Mouse (Mus musculus) kidney, postnatal 14 days (tissue): ENCODE measurements around the gene Taok1.
A peak's percentile ranks its signal among the peaks of the same experiment; 100 is the strongest.
"Not testable (repeated sequence)": the region's sequence is repeated elsewhere in the genome, so short reads cannot be mapped to it uniquely, and the experiment has no call there.

Experiments used
- DNase-seq: peaks from one replicate; pipeline ENCODE4 v3.0.0; 2022; ENCODE audit warnings: mixed read lengths

Gene Taok1

GRCm38 (mm10) chr11:77545261-77545660 lies 62.4 kb downstream of the Taok1 start:
- no peak for DNase-seq

- DNase-seq: no peak
These were observed 75.3 kb downstream of the Taok1 start for GRCm38 (mm10) chr11:77532202-77532846.

DNA sequence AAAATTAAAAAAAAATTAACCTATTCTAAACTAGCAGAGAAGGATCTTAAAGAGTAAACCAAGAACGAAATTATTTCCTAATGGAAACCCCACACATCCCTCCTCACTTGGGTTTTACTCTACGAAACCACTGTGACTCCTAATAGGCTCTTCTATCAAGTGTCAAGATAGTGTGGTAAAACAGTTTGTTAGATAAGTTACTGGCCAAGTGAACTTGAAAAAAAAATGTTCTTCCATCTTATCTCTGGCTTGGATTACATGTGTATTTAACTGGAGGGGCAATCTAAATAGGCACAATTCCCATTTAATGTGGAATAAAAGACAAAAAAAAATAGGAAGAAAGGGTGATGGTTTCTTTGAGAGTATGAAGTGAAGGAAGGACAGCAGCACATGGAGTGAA lies 76.8 kb downstream of the Taok1 start:
- no peak for DNase-seq

DNA sequence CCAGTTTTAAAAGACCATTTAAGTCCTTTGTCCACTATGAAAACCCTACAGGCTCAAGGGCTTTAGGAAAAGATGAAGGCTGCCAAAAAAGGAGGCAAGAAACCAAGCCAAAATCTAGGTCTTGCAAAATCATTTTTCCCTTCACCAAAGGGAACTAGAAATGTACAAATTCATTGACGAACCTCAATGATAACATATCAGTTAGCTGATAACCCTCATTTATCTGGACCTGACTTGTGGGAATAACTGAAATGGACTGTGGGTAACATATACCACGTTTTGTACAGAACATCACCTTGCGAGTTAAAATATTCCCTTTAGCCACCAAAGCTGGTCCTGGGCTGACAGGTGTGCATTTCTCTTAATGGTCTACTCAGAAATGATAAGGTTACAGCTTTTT lies 78.0 kb downstream of the Taok1 start:
- DNase-seq: no peak

GRCm38 (mm10) chr11:77528420-77528819 lies 79.2 kb downstream of the Taok1 start:
- DNase-seq: not testable (repeated sequence)

DNA sequence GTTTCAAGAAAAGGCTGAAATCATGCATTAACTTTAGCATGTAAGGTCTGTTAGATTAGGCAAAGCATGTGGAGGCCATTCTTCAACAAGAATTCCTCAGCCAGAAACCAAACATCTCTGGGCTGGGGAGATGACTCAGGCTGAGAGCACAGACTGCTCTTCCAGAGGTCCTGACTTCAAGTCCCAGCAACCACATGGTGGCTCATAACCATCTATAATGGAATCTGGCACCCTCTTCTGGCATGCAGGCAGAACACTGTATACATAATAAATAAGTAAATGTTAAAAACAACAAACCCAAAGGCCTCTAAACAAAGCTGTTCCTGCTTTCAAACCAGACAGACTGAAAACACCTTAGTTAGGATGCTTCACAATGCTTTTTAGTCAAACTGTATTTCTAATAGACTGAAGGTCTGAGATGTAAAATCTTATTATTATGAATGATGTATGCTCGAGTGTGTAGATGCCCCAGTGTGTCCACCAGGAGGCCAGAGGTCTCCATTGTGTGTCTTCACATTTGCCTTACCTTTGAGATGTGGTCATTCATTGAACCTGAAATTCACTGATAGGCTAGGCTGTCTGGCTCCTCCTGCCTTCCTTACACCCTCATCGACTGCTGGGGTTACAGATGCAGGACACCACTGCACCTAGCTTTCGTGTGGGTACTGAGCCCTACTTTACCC lies 81.7 kb downstream of the Taok1 start:
- DNase-seq: no peak

DNA sequence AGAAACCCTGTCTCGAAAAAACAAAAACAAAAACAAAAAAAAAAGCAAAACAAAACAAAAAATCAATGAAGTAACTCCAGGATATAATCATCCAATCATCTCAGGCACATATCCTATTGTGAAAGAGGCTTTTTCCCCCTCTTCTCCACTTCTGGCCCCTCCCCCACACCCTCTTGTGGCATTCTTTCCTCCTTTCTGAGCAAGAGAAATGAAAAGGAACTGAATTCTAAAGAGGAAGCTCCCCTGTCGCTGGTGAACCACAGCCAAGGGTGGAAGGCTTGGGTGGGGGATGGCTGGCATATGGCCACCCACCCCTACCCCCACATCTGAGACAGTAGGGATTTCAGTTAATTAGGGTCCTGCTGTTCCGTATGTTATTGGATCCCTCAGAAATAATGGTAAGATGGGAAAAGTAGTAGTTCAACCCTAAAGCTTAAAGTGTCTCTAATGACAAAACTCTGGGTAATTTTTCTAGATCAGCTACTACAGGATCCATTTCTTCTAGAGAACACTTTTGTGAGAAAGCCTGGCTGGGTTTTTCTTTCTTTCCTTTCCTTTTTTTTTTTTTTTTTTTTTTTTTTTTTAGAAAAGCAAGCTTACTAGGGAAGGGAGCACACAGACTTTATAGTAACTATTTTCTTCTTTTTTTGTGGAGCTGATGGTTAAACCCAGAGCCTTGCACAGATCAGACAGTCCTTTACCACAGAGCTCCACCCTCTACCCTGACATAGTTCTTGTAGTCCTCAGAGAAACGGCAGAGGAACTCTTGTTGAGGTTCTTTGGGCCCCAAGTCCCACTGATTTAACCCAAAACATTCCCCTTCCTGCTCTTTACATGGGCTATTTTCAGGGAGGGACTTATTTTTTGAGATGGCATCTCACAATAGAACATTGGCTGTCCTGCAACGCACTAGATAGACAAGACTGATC lies 86.8 kb downstream of the Taok1 start:
- no peak for DNase-seq

DNA sequence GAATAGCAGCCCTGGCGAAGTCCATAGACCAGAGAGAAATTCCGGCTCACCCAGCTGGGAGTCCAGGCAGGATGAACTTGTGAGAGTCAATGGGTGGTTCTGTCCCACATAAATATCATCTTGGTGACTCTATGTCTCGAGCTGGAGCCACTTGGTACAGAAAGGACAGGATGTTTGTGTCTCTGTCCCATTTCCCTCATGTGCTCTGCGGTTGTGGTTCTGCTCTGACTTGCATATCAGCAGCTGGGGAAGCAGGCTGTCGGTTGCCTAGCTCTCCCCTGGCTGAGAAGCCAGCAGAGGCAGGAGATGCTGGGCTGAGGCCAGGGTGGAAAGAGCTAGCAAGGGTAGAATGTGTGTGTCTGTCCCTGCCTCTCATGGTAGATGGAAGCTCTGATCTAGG lies 88.6 kb downstream of the Taok1 start, which contains the start of gene Gm10392:
TSS of gene Gm10392 (minus strand) at position 156 of the 400 bp plus-strand sequence.
- peak; percentile 33 for DNase-seq

GRCm38 (mm10) chr11:77518051-77518798 lies 89.4 kb downstream of the Taok1 start:
- peak; percentile 19 for DNase-seq

- peak; percentile 24 for DNase-seq
These were observed 90.8 kb downstream of the Taok1 start for GRCm38 (mm10) chr11:77516553-77517425.

GRCm38 (mm10) chr11:77515637-77516552 lies 91.7 kb downstream of the Taok1 start, which contains the start of gene Trp53i13:
TSS of gene Trp53i13 (minus strand) at chr11:77515980.
- peak; percentile 50 for DNase-seq

DNA sequence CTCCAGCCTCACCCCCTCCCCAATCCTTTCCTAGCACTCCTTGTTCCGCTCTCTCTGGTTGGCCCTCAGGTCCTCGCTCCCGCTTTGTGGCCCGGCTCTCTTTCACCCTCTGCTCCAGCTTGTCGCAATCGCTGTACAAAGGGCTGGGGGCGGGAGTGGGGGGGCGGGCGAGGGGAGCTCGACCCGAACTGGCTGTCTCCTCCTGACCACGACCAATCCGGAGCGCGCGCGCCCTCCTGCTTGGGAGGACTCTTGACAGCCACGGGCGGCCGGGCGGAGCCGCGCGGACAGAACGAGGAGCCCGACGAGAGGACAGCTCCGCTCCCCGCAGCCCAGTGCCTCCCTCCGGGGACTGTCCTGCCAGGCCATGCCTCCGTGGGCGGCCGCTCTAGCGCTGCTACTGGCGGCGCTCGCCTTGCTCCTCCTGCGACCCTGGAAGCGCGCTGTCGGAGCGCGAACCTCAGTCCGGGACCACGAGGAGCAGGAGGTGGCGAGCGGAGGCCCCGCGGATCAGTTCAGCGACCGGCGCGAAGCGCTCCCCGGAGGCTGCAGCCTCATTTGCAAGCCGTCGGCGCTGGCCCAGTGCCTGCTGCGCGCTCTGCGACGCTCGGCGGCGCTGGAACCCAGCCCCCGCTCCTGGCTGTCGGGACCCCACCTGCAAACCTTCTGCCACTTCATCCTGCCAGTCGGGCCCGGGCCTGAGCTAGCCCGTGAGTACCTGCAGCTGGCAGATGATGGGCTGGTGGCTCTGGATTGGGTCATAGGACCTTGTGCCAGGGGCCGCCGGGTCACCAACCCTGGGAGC lies 92.6 kb downstream of the Taok1 start, which contains the start of gene Abhd15:
TSS of gene Abhd15 (plus strand) at position 290 of the 805 bp plus-strand sequence.
- peak; percentile 91 for DNase-seq

- DNase-seq: no peak
These were observed 93.3 kb downstream of the Taok1 start for GRCm38 (mm10) chr11:77514281-77514831.

- peak; percentile 30 for DNase-seq
These were observed 93.8 kb downstream of the Taok1 start for GRCm38 (mm10) chr11:77513811-77514170.

- DNase-seq: peak; percentile 95
These were observed 94.5 kb downstream of the Taok1 start for GRCm38 (mm10) chr11:77512891-77513810.

- DNase-seq: no peak
These were observed 96.3 kb downstream of the Taok1 start for GRCm38 (mm10) chr11:77511336-77511735.

DNA sequence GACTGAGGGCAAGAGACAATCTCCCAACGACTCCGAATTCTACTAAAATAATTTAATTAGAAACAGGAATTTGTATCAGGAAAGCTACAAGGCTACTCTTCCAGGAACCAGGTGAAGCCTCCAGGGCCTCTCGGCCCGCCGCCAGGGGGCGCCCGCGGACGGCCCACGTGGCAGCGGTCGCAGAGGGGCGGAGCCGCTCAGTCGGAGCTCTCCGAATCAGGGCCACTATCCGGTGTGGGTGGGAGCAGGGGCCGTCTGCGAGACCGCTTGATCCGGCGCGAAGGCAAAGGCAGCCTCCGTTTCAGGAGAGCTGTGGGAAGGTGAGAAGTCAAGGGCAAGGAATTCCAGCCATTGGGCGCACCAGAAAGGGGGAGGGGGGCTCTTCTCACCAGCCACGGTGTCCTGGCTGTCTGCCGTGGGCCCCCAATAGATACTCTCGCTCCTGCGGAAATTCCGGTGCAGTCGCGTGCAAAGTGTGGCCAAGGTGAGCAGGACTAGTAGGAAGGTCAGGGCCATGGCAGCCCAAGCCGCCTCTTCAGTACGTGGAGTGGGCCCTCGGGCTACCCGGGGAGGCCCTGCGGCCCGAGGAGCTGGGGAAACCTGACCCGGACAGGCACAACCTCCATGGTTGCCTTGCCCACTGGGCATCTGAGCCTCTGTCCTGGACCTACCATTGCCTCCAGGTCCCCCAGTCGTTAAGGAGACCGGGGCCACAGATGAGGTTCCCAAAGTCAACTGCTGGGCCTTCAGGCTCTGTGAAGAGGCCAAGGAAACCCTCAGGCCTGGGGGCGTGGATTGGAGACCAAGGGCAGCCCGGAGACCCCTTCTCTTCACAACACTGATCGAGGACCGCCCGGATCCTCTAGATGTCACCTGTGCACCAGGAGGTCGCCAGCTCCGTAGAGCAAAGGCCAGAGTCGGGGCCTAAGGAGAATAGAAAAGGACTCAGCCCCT lies 99.3 kb downstream of the Taok1 start:
- DNase-seq: peak; percentile 93
